Mouse (Mus musculus) liver, embryonic 14.5 days (tissue): ENCODE measurements at regions not wholly inside any gene's neighbourhood (a gene's known extent, or its start where the extent isn't known, plus 50 kb on each side); places are given as distances from the start of the nearest gene placed in this dataset.

Experiments
- CTCF ChIP-seq: IDR thresholded peaks from 2 replicates; pipeline ENCODE4 v1.5.1; 2016; ENCODE audit warnings: antibody characterized with exemption, low read depth, control low read depth
- EP300 ChIP-seq: IDR thresholded peaks from 2 replicates; pipeline ENCODE4 v1.6.1; 2016; ENCODE audit warnings: antibody characterized with exemption, low read depth

GRCm38 (mm10) chr4:39695236-39695635 is 245.1 kb downstream of the 1700009N14Rik start:
- TF ChIP-seq CTCF (no peak), EP300 (no peak)
